Mouse (Mus musculus) embryonic stem cell, embryonic (primary cell): ENCODE results near the gene Ttc17.

ENCODE experiments used
- CTCF ChIA-PET, 4 experiments: fragments of 300-600 bp in 2 of 4; fragments of 350-600 bp in 2 of 4; sonication (Branson Sonifier 250); formaldehyde crosslinking; loops; one replicate each; lab custom pipeline; 2022; ENCODE audit warnings: inconsistent platforms in 2 of 4; lab: Charles Lee
- POLR2A ChIA-PET, 4 experiments: fragments of 300-600 bp in 2 of 4; fragments of 350-600 bp in 2 of 4; sonication (Branson Sonifier 250); formaldehyde crosslinking; loops; one replicate each; lab custom pipeline; 2022; ENCODE audit warnings: antibody characterized with exemption in 4 of 4, inconsistent platforms in 1 of 4; lab: Charles Lee

Gene Ttc17

GRCm38 (mm10) chr2:94334742-94335046 is 71.8 kb downstream of the Ttc17 start:
- CTCF ChIA-PET = interaction anchor here in 1 of 4 experiments (0.6 kb wide), 1 partner anchor 44 kb away, joined by 3 read pairs; no protein-coding TSS in a partner anchor
- POLR2A ChIA-PET = interaction anchor here in 1 of 4 experiments (1.5 kb wide), 1 partner anchor 11 kb away, joined by 3 read pairs; no protein-coding TSS in a partner anchor

GRCm38 (mm10) chr2:94333841-94334741 is 72.4 kb downstream of the Ttc17 start:
- ChIA-PET POLR2A (interaction anchor here in 1 of 4 experiments (1.5 kb wide), 1 partner anchor 12 kb away, joined by 3 read pairs; no protein-coding TSS in a partner anchor), CTCF (no interaction called here)

- ChIA-PET POLR2A (no interaction called here), CTCF (no interaction called here)
These were observed 73.4 kb downstream of the Ttc17 start for GRCm38 (mm10) chr2:94333086-94333485.

GRCm38 (mm10) chr2:94329336-94329735 is 77.2 kb downstream of the Ttc17 start:
- ChIA-PET POLR2A (no interaction called here), CTCF (no interaction called here)

GRCm38 (mm10) chr2:94327836-94328235 is 78.7 kb downstream of the Ttc17 start:
- POLR2A ChIA-PET = no interaction called here
- CTCF ChIA-PET = no interaction called here

GRCm38 (mm10) chr2:94319780-94320179 is 86.7 kb downstream of the Ttc17 start:
- CTCF ChIA-PET = interaction anchor here in 1 of 4 experiments (1.7 kb wide), 1 partner anchor 29 kb away, joined by 3 read pairs; no protein-coding TSS in a partner anchor
- POLR2A ChIA-PET = interaction anchor here in 1 of 4 experiments (0.6 kb wide), 1 partner anchor 506 kb away, joined by 3 read pairs; no protein-coding TSS in a partner anchor

GRCm38 (mm10) chr2:94316526-94316925 is 90.0 kb downstream of the Ttc17 start:
- ChIA-PET CTCF (interaction anchor here in 1 of 4 experiments (0.6 kb wide), 1 partner anchor 979 kb away, joined by 4 read pairs; no protein-coding TSS in a partner anchor), POLR2A (no interaction called here)

GRCm38 (mm10) chr2:94303984-94304383 is 102.5 kb downstream of the Ttc17 start:
- CTCF ChIA-PET = interaction anchor here in 2 of 4 experiments (1.1 to 2.8 kb wide), 3 partner anchors 13 to 348 kb away, joined by 3 to 16 read pairs (median 4); no protein-coding TSS in a partner anchor
- POLR2A ChIA-PET = interaction anchor here in 2 of 4 experiments (0.7 to 1.5 kb wide), 4 partner anchors 11 to 95 kb away, joined by 3 to 4 read pairs (median 4); no protein-coding TSS in a partner anchor

- POLR2A ChIA-PET = interaction anchor here in 2 of 4 experiments (0.6 to 1.5 kb wide), 4 partner anchors 10 to 91 kb away, joined by 3 to 4 read pairs (median 3); no protein-coding TSS in a partner anchor
- CTCF ChIA-PET = interaction anchor here in 3 of 4 experiments (0.6 to 2.8 kb wide), 6 partner anchors 11 to 300 kb away, joined by 3 to 16 read pairs (median 5); no protein-coding TSS in a partner anchor
These were observed 104.1 kb downstream of the Ttc17 start for GRCm38 (mm10) chr2:94302393-94302792.

- CTCF ChIA-PET = interaction anchor here in 1 of 4 experiments (0.6 kb wide), 1 partner anchor 12 kb away, joined by 3 read pairs; no protein-coding TSS in a partner anchor
- POLR2A ChIA-PET = no interaction called here
These were observed 104.7 kb downstream of the Ttc17 start for GRCm38 (mm10) chr2:94301749-94302148.

- ChIA-PET POLR2A (no interaction called here), CTCF (interaction anchor here in 2 of 4 experiments (0.6 kb wide), 2 partner anchors 10 to 34 kb away, joined by 3 to 6 read pairs; no protein-coding TSS in a partner anchor)
These were observed 109.0 kb downstream of the Ttc17 start for GRCm38 (mm10) chr2:94297467-94297866.

- CTCF ChIA-PET = interaction anchor here (0.5 to 3.6 kb wide), 37 partner anchors 10 to 486 kb away, joined by 3 to 24 read pairs (median 4); partner anchors contain the start of gene Hsd17b12 (in 1 of the 4)
- POLR2A ChIA-PET = interaction anchor here in 2 of 4 experiments (0.9 to 1.5 kb wide), 4 partner anchors 16 to 253 kb away, joined by 3 to 4 read pairs (median 3); no protein-coding TSS in a partner anchor
These were observed 116.0 kb downstream of the Ttc17 start for GRCm38 (mm10) chr2:94290483-94290882.

- ChIA-PET CTCF (interaction anchor here (0.6 to 3.6 kb wide), 16 partner anchors 12 to 485 kb away, joined by 3 to 24 read pairs (median 6); no protein-coding TSS in a partner anchor), POLR2A (interaction anchor here in 1 of 4 experiments (0.9 kb wide), 1 partner anchor 19 kb away, joined by 3 read pairs; no protein-coding TSS in a partner anchor)
These were observed 116.8 kb downstream of the Ttc17 start for GRCm38 (mm10) chr2:94289659-94290058.

GRCm38 (mm10) chr2:94289169-94289568 is 117.3 kb downstream of the Ttc17 start:
- POLR2A ChIA-PET = interaction anchor here in 2 of 4 experiments (1.0 to 1.2 kb wide), 2 partner anchors 266 to 278 kb away, joined by 3 read pairs; no protein-coding TSS in a partner anchor
- CTCF ChIA-PET = interaction anchor here in 3 of 4 experiments (0.6 to 3.6 kb wide), 9 partner anchors 15 to 312 kb away, joined by 3 to 24 read pairs (median 5); no protein-coding TSS in a partner anchor

GRCm38 (mm10) chr2:94288086-94288485 is 118.4 kb downstream of the Ttc17 start:
- ChIA-PET CTCF (interaction anchor here in 2 of 4 experiments (0.7 to 3.6 kb wide), 3 partner anchors 43 to 252 kb away, joined by 3 to 24 read pairs (median 3); no protein-coding TSS in a partner anchor), POLR2A (interaction anchor here in 2 of 4 experiments (1.0 to 1.2 kb wide), 2 partner anchors 265 to 276 kb away, joined by 3 read pairs; no protein-coding TSS in a partner anchor)

GRCm38 (mm10) chr2:94287435-94287834 is 119.1 kb downstream of the Ttc17 start:
- ChIA-PET CTCF (interaction anchor here in 3 of 4 experiments (0.5 to 1.2 kb wide), 5 partner anchors 10 to 406 kb away, joined by 3 to 11 read pairs (median 3); partner anchors contain the start of gene Gm13889 (in 1 of the 3)), POLR2A (interaction anchor here in 2 of 4 experiments (0.5 to 0.6 kb wide), 2 partner anchors 129 to 287 kb away, joined by 3 read pairs; partner anchors contain the start of gene Hsd17b12 (in 1 of the 2))

GRCm38 (mm10) chr2:94283526-94283925 is 123.0 kb downstream of the Ttc17 start:
- ChIA-PET POLR2A (interaction anchor here in 1 of 4 experiments (0.7 kb wide), 1 partner anchor 16 kb away, joined by 3 read pairs; no protein-coding TSS in a partner anchor), CTCF (interaction anchor here in 1 of 4 experiments (0.8 kb wide), 1 partner anchor 36 kb away, joined by 3 read pairs; no protein-coding TSS in a partner anchor)

- ChIA-PET CTCF (interaction anchor here in 2 of 4 experiments (1.1 to 2.1 kb wide), 2 partner anchors 11 to 17 kb away, joined by 5 read pairs; no protein-coding TSS in a partner anchor), POLR2A (no interaction called here)
These were observed 126.9 kb downstream of the Ttc17 start for GRCm38 (mm10) chr2:94279596-94279995.
